Mouse (Mus musculus): ENCODE measurements at regions not wholly inside any gene's neighbourhood (a gene's known extent, or its start where the extent isn't known, plus 50 kb on each side); places are given as distances from the start of the nearest gene placed in this dataset.
A peak's percentile ranks its signal among the peaks of the same experiment; 100 is the strongest.

GRCm38 (mm10) chr15:41154551-41155151, 1020.5 kb downstream of the 9330182O14Rik start:
- H3K9ac ChIP-seq (replicated peaks; ENCODE audit: low read depth, low read length) = peak overlapping the region; percentile 63
- peak; percentile 69 for ATAC-seq
- H3K36me3 ChIP-seq (ENCODE audit: control insufficient read depth, insufficient read depth) = no peaks in the 10 kb centered on the region
- no peak overlapping the region for H3K27ac ChIP-seq (ENCODE audit: low read length)
- no peaks in the 10 kb centered on the region for H3K27me3 ChIP-seq (replicated peaks; ENCODE audit: control insufficient read depth, insufficient read depth, low read length)
- H3K9me3 ChIP-seq (ENCODE audit: control insufficient read depth, low read length) = no peaks in the 10 kb centered on the region
- H3K4me3 ChIP-seq (replicated peaks; ENCODE audit: low read length) = peak overlapping the region; percentile 41
- WGBS = 18% methylated on average over 7 of the region's 7 CpGs
- peaks cover 10% of the 10 kb centered on the region for H3K4me1 ChIP-seq (replicated peaks; ENCODE audit: control insufficient read depth, insufficient read depth, low read length)
- peak overlapping the region; percentile 69 for H3K4me2 ChIP-seq (ENCODE audit: low read length)

DNA sequence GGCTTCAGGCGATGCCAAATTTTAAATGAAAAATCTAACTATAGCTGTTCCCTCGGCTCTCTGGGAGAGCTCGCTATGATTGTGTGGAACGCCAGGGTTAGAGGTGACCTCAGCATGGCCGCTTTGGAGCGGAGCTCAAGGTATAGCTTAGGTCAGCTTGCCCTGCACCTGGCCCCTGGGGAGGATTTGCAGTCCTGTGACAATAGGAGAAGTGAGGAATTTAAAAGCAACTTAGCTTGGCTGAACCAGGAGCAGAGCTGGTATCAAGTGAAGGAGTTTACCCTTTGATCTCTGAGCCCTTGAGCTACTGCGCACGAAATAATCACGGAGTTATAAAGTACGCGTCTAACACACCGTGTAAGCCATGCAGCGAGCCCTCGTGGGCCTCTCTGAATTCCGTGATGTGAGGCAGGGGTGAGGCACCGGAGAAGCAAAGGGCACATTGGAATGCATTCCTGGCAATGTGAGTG, 1021.0 kb downstream of the 9330182O14Rik start:
- peaks cover 10% of the 10 kb centered on the region for H3K4me1 ChIP-seq (replicated peaks; ENCODE audit: control insufficient read depth, insufficient read depth, low read length)
- ATAC-seq = peak; percentile 71
- peak overlapping the region; percentile 63 for H3K9ac ChIP-seq (replicated peaks; ENCODE audit: low read depth, low read length)
- no peaks in the 10 kb centered on the region for H3K36me3 ChIP-seq (ENCODE audit: control insufficient read depth, insufficient read depth)
- H3K9me3 ChIP-seq (ENCODE audit: control insufficient read depth, low read length) = no peaks in the 10 kb centered on the region
- no peak overlapping the region for H3K27ac ChIP-seq (ENCODE audit: low read length)
- under 1% methylated on average over 16 of the region's 16 CpGs for WGBS
- H3K4me3 ChIP-seq (replicated peaks; ENCODE audit: low read length) = peak overlapping the region; percentile 41
- H3K4me2 ChIP-seq (ENCODE audit: low read length) = peak overlapping the region; percentile 69
- no peaks in the 10 kb centered on the region for H3K27me3 ChIP-seq (replicated peaks; ENCODE audit: control insufficient read depth, insufficient read depth, low read length)

DNA sequence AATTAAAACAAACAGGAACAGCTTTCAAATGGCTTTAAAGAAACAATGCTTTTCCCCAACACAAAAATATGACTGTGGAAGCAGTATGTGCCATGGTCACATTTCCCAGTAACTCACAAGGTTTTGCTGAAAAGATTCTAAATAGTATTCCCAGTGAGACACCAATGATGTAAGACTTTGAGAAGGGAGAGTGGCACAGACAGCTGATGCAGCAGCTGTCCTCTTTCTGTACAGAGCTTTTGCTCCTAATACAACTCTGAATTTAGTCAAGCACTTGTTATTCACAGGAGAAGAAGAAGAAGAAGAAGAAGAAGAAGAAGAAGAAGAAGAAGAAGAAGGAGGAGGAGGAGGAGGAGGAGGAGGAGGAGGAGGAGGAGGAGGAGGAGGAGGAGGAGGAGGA, 1023.6 kb downstream of the 9330182O14Rik start:
- Histone ChIP-seq H3K36me3 (ENCODE audit: control insufficient read depth, insufficient read depth) (no peaks in the 10 kb centered on the region), H3K4me1 (replicated peaks; ENCODE audit: control insufficient read depth, insufficient read depth, low read length) (peaks cover 10% of the 10 kb centered on the region), H3K27ac (ENCODE audit: low read length) (no peak overlapping the region), H3K9ac (replicated peaks; ENCODE audit: low read depth, low read length) (no peak overlapping the region), H3K4me2 (ENCODE audit: low read length) (no peak overlapping the region), H3K27me3 (replicated peaks; ENCODE audit: control insufficient read depth, insufficient read depth, low read length) (no peaks in the 10 kb centered on the region), H3K4me3 (replicated peaks; ENCODE audit: low read length) (no peak overlapping the region), H3K9me3 (ENCODE audit: control insufficient read depth, low read length) (no peaks in the 10 kb centered on the region)
- ATAC-seq = no peak

DNA sequence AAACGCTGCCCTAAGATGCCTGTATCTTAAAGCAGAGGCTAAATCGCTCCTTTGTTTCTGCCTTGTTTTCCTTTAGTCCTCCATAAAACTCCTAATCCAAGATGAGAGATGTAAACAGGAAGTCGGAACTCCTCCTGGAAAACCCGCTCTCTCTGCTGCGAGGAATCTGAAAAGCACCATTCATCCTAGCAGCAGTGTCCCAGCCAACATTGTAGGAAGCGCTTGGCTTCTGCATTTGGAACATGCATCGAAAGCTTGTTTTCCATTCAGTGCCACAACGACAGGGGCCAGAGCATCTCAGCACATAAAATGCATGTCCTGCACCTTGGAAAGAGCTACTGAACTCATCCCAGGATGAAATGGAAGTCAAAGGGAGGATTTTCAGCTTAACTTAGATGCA, 1028.1 kb downstream of the 9330182O14Rik start:
- ATAC-seq = peak; percentile 30; the same call in 1 of the 2 replicates
- H3K36me3 ChIP-seq (ENCODE audit: control insufficient read depth, insufficient read depth) = no peaks in the 10 kb centered on the region
- H3K4me2 ChIP-seq (ENCODE audit: low read length) = no peak overlapping the region

DNA sequence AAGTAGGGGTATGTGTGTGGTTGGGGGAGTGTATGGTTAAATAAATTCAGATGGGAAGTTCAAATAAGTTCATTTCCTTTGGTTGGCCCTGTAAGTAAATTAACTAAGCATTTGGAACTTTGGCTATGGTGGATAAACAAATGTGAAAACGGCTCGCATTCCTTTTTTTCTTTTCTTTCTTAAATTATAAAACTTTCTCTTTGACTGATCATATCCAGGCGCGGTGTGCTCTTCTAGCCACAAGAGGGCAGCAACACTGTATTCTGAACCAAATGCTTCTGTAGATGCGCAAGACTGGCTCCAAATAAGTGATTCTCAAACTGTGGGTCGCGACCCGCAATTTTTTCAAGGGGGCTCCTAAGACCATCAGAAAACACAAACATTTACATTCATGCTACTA, 1028.6 kb downstream of the 9330182O14Rik start:
- WGBS = 2% methylated on average over 8 of the region's 8 CpGs
- Histone ChIP-seq H3K9ac (replicated peaks; ENCODE audit: low read depth, low read length) (no peak overlapping the region), H3K4me3 (replicated peaks; ENCODE audit: low read length) (no peak overlapping the region), H3K27ac (ENCODE audit: low read length) (no peak overlapping the region), H3K36me3 (ENCODE audit: control insufficient read depth, insufficient read depth) (no peaks in the 10 kb centered on the region), H3K4me1 (replicated peaks; ENCODE audit: control insufficient read depth, insufficient read depth, low read length) (no peaks in the 10 kb centered on the region), H3K4me2 (ENCODE audit: low read length) (no peak overlapping the region), H3K27me3 (replicated peaks; ENCODE audit: control insufficient read depth, insufficient read depth, low read length) (no peaks in the 10 kb centered on the region), H3K9me3 (ENCODE audit: control insufficient read depth, low read length) (no peaks in the 10 kb centered on the region)
- ATAC-seq = peak; percentile 68

More for the DNA sequence above, 1028.1 kb downstream of the 9330182O14Rik start:
- no peaks in the 10 kb centered on the region for H3K27me3 ChIP-seq (replicated peaks; ENCODE audit: control insufficient read depth, insufficient read depth, low read length)
- no peak overlapping the region for H3K27ac ChIP-seq (ENCODE audit: low read length)
- H3K9me3 ChIP-seq (ENCODE audit: control insufficient read depth, low read length) = no peaks in the 10 kb centered on the region
- WGBS = 23% methylated on average over 8 of the region's 8 CpGs
- no peak overlapping the region for H3K4me3 ChIP-seq (replicated peaks; ENCODE audit: low read length)
- H3K9ac ChIP-seq (replicated peaks; ENCODE audit: low read depth, low read length) = no peak overlapping the region
- H3K4me1 ChIP-seq (replicated peaks; ENCODE audit: control insufficient read depth, insufficient read depth, low read length) = no peaks in the 10 kb centered on the region

DNA sequence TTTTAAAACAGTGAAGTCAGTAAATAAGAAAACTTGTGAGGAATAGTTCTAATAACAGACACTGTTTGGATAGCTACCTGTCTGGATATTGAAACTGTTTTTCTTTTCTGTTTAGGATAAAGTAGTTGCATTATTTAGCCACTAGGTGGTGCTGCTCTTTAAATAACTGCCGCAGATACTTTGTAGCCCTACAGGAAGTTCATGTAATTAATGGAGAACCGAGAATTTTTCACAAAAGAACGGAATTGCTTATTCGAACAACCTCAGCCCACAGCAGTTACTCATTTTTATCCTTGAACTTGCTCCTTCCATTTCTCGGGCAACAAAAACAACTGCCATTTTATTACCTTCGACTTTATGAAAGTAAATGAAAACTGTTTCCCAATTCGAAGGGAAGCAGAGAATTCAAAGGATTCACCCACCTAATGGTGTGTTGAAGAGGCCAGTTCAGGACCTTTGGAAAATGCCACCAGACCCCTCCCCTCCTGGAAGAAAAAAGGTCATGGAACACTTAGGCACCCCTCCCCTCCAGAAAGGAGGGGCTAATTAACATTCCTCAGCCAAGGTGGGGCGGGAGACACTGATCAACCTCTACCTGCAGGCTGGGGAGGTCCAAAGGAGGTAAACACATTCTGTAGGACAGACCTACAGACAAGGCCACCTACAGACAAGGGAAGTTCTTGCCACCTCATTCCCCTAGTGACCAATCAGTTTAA, 1029.6 kb downstream of the 9330182O14Rik start:
- peak; percentile 71 for ATAC-seq
- Histone ChIP-seq H3K27me3 (replicated peaks; ENCODE audit: control insufficient read depth, insufficient read depth, low read length) (no peaks in the 10 kb centered on the region), H3K36me3 (ENCODE audit: control insufficient read depth, insufficient read depth) (no peaks in the 10 kb centered on the region), H3K9ac (replicated peaks; ENCODE audit: low read depth, low read length) (no peak overlapping the region), H3K4me3 (replicated peaks; ENCODE audit: low read length) (peak overlapping the region; percentile 30), H3K4me1 (replicated peaks; ENCODE audit: control insufficient read depth, insufficient read depth, low read length) (no peaks in the 10 kb centered on the region), H3K27ac (ENCODE audit: low read length) (no peak overlapping the region), H3K4me2 (ENCODE audit: low read length) (peak overlapping the region; percentile 49), H3K9me3 (ENCODE audit: control insufficient read depth, low read length) (no peaks in the 10 kb centered on the region)
- 16% methylated on average over 8 of the region's 8 CpGs for WGBS

- H3K36me3 ChIP-seq (ENCODE audit: control insufficient read depth, insufficient read depth) = no peaks in the 10 kb centered on the region
- H3K4me1 ChIP-seq (replicated peaks; ENCODE audit: control insufficient read depth, insufficient read depth, low read length) = no peaks in the 10 kb centered on the region
- H3K4me3 ChIP-seq (replicated peaks; ENCODE audit: low read length) = no peak overlapping the region
- ATAC-seq = no peak
- H3K4me2 ChIP-seq (ENCODE audit: low read length) = no peak overlapping the region
- no peak overlapping the region for H3K27ac ChIP-seq (ENCODE audit: low read length)
- no peaks in the 10 kb centered on the region for H3K9me3 ChIP-seq (ENCODE audit: control insufficient read depth, low read length)
- no peaks in the 10 kb centered on the region for H3K27me3 ChIP-seq (replicated peaks; ENCODE audit: control insufficient read depth, insufficient read depth, low read length)
- H3K9ac ChIP-seq (replicated peaks; ENCODE audit: low read depth, low read length) = no peak overlapping the region
- WGBS = 71% methylated on average over 3 of the region's 3 CpGs
These were observed 1031.4 kb downstream of the 9330182O14Rik start for GRCm38 (mm10) chr15:41165534-41165933.

GRCm38 (mm10) chr15:41190792-41191191, 1056.6 kb downstream of the 9330182O14Rik start:
- Histone ChIP-seq H3K27me3 (replicated peaks; ENCODE audit: control insufficient read depth, insufficient read depth, low read length) (no peaks in the 10 kb centered on the region), H3K4me2 (ENCODE audit: low read length) (no peak overlapping the region), H3K4me1 (replicated peaks; ENCODE audit: control insufficient read depth, insufficient read depth, low read length) (no peaks in the 10 kb centered on the region), H3K27ac (ENCODE audit: low read length) (no peak overlapping the region), H3K36me3 (ENCODE audit: control insufficient read depth, insufficient read depth) (no peaks in the 10 kb centered on the region), H3K9ac (replicated peaks; ENCODE audit: low read depth, low read length) (no peak overlapping the region), H3K9me3 (ENCODE audit: control insufficient read depth, low read length) (no peaks in the 10 kb centered on the region), H3K4me3 (replicated peaks; ENCODE audit: low read length) (no peak overlapping the region)
- 83% methylated on average over 5 of the region's 5 CpGs for WGBS
- ATAC-seq = no peak

- H3K9me3 ChIP-seq (ENCODE audit: control insufficient read depth, low read length) = no peaks in the 10 kb centered on the region
- peak; percentile 78 for ATAC-seq
- 24% methylated on average over 3 of the region's 3 CpGs for WGBS
These were observed 1059.1 kb downstream of the 9330182O14Rik start for GRCm38 (mm10) chr15:41193240-41193639.

More at GRCm38 (mm10) chr15:41193240-41193639, 1059.1 kb downstream of the 9330182O14Rik start:
- Histone ChIP-seq H3K4me1 (replicated peaks; ENCODE audit: control insufficient read depth, insufficient read depth, low read length) (no peaks in the 10 kb centered on the region), H3K36me3 (ENCODE audit: control insufficient read depth, insufficient read depth) (no peaks in the 10 kb centered on the region), H3K27me3 (replicated peaks; ENCODE audit: control insufficient read depth, insufficient read depth, low read length) (no peaks in the 10 kb centered on the region), H3K27ac (ENCODE audit: low read length) (no peak overlapping the region), H3K9ac (replicated peaks; ENCODE audit: low read depth, low read length) (no peak overlapping the region), H3K4me3 (replicated peaks; ENCODE audit: low read length) (no peak overlapping the region), H3K4me2 (ENCODE audit: low read length) (no peak overlapping the region)
